ENCODE assay signal across 21 mouse cellular contexts in genomic region chr2:165981248-165981977, GRCm38 (mm10). TPM values are rescaled to one million over a fixed set of nuclear protein-coding genes. Genes with fewer than 3 reads are reported as not detected.
DNase-seq lines count a peak whose midpoint lies in the region; ATAC-seq and TF ChIP-seq lines count a peak whose summit lies in the region.
"Had no signal": no experiment of that assay in that cellular context is flagged by ENCODE, and none has a peak within 500 bp of the region (broad histone marks: within the 10 kb centered on the region; RNA-seq: fewer than 3 reads in every experiment).

No protein-coding gene starts in this region.

- no peak overlapping the region for H3K9ac ChIP-seq in kidney, embryonic 16.5 days (replicated peaks; ENCODE audit: low read length)
- H3K9ac ChIP-seq: embryonic facial prominence, embryonic 13.5 days; hindbrain, embryonic 15.5 days had no signal

- H3K4me3 ChIP-seq in heart, embryonic 10.5 days: no peak overlapping the region
- no peak overlapping the region for H3K4me3 ChIP-seq in kidney, embryonic 16.5 days (ENCODE audit: low read length)
- peak overlapping the region; percentile 58 for H3K4me3 ChIP-seq in E14TG2a.4 (replicated peaks; ENCODE audit: low read length)
- no peak overlapping the region for H3K4me3 ChIP-seq in brown adipose tissue, adult 24 weeks (ENCODE audit: insufficient read depth, low read depth, low read length)
- H3K4me3 ChIP-seq: embryonic facial prominence, embryonic 13.5 days; forebrain, embryonic 10.5 days; hindbrain, embryonic 15.5 days had no signal

- intact Hi-C loops in heart, postnatal 14 days (cut with DNase I): no loop called here

- H3K4me1 ChIP-seq in heart, embryonic 10.5 days: peaks cover 25% of the 10 kb centered on the region
- peaks cover 13% of the 10 kb centered on the region for H3K4me1 ChIP-seq in kidney, embryonic 16.5 days (ENCODE audit: insufficient read depth, low read length)
- H3K4me1 ChIP-seq in E14TG2a.4 (replicated peaks; ENCODE audit: low read depth, low read length): peaks cover 84% of the 10 kb centered on the region
- peaks cover 26% of the 10 kb centered on the region for H3K4me1 ChIP-seq in brown adipose tissue, adult 24 weeks (ENCODE audit: control insufficient read depth, insufficient read depth, insufficient read length, low read length)
- H3K4me1 ChIP-seq: embryonic facial prominence, embryonic 13.5 days; hindbrain, embryonic 15.5 days had no signal

- 51% methylated on average over 6 of the region's 6 CpGs for WGBS in heart, embryonic 10.5 days
- WGBS in kidney, embryonic 16.5 days: 48% methylated on average over 6 of the region's 6 CpGs

- H3K27me3 ChIP-seq in heart, embryonic 10.5 days (ENCODE audit: insufficient read depth, poor library complexity, severe bottlenecking): no peaks in the 10 kb centered on the region
- H3K27me3 ChIP-seq in kidney, embryonic 16.5 days (ENCODE audit: insufficient read depth, low read length): no peaks in the 10 kb centered on the region
- H3K27me3 ChIP-seq in E14TG2a.4 (ENCODE audit: insufficient read depth, low read length): no peaks in the 10 kb centered on the region
- H3K27me3 ChIP-seq: embryonic facial prominence, embryonic 13.5 days; hindbrain, embryonic 15.5 days had no signal

- no peak for ATAC-seq in kidney, embryonic 16.5 days (ENCODE audit: low FRiP score, low TSS enrichment)
- no peak for ATAC-seq in monocyte, adult 5-6 weeks (replicated peaks; ENCODE audit: insufficient number of reproducible peaks, low FRiP score, low TSS enrichment, poor library complexity, severe bottlenecking)

- no peak for TF ChIP-seq CTCF in E14TG2a.4 (conservative IDR thresholded peaks at IDR 0.05; ENCODE audit: low read length)

- peak overlapping the region; percentile 76 for H3K27ac ChIP-seq in heart, embryonic 10.5 days
- 0 out of 2 replicates have a peak overlapping the region, but pooled peaks have one; percentile 11 for H3K27ac ChIP-seq in kidney, embryonic 16.5 days (ENCODE audit: low read length)
- H3K27ac ChIP-seq in brown adipose tissue, adult 24 weeks (replicated peaks; ENCODE audit: low read depth, low read length): peak overlapping the region; percentile 98
- H3K27ac ChIP-seq: embryonic facial prominence, embryonic 13.5 days; forebrain, embryonic 10.5 days; hindbrain, embryonic 15.5 days had no signal

- H3K9me3 ChIP-seq in heart, embryonic 10.5 days: no peaks in the 10 kb centered on the region
- peaks cover 5% of the 10 kb centered on the region; the same call in 1 of the 2 replicates for H3K9me3 ChIP-seq in kidney, embryonic 16.5 days (ENCODE audit: low read length)
- no peaks in the 10 kb centered on the region for H3K9me3 ChIP-seq in E14TG2a.4 (ENCODE audit: low read length)
- H3K9me3 ChIP-seq: embryonic facial prominence, embryonic 13.5 days; forebrain, embryonic 10.5 days; hindbrain, embryonic 15.5 days had no signal

- no peak for DNase-seq in heart, embryonic 10.5 days (ENCODE audit: low spot score)
- no peak for DNase-seq in heart, postnatal 14 days
- no peak for DNase-seq in kidney, adult 8-10 months
- DNase-seq in embryo, embryonic 9.5 days (ENCODE audit: extremely low spot score): no peak
- DNase-seq: adrenal gland, postnatal 14 days; B cell, adult 2 months; cerebellum, adult 11 months; gastrocnemius, postnatal 36 days; kidney, postnatal 36 days; layer of hippocampus, postnatal 36 days; left cerebral cortex, postnatal 4 days; lung, adult 18-20 months; spleen, adult 18-20 months; thymus, postnatal 36 days had no signal

- H3K36me3 ChIP-seq in heart, embryonic 10.5 days: no peaks in the 10 kb centered on the region
- no peaks in the 10 kb centered on the region for H3K36me3 ChIP-seq in kidney, embryonic 16.5 days (ENCODE audit: insufficient read depth, low read length)
- H3K36me3 ChIP-seq in E14TG2a.4 (ENCODE audit: insufficient read depth, low read length): no peaks in the 10 kb centered on the region
- H3K36me3 ChIP-seq: embryonic facial prominence, embryonic 13.5 days; forebrain, embryonic 10.5 days; hindbrain, embryonic 15.5 days had no signal

- H3K4me2 ChIP-seq in kidney, embryonic 16.5 days (replicated peaks; ENCODE audit: low read depth, low read length): no peak overlapping the region
- H3K4me2 ChIP-seq: embryonic facial prominence, embryonic 13.5 days; hindbrain, embryonic 15.5 days had no signal

RNA-seq across cellular contexts. Expression of gene Ncoa3, which starts 11.0 kb away (rescaled TPM):
- polyA plus RNA-seq in heart, embryonic 10.5 days (2016; fragmentation: Nextera tagmentation; extraction: Ambion mirVana): 14.8 and 15.8 TPM in 2 replicates
- 10 to 100 TPM; 28.7 to 31.5 TPM for total RNA-seq in heart, postnatal 14 days (2021)
- polyA plus RNA-seq in kidney, embryonic 16.5 days (2015; fragmentation: Nextera tagmentation; extraction: Ambion mirVana): 19.1 and 22.8 TPM in 2 replicates
- polyA plus RNA-seq in brown adipose tissue, adult 24 weeks (2012; ENCODE audit: insufficient read depth, insufficient read length, missing spikeins): 7.8 and 10.1 TPM in 2 replicates
- total RNA-seq in monocyte, adult 5-6 weeks (2017): 73.0 to 105 TPM (median 76.8 TPM) in 3 replicates

Comparison
In these comparisons a context has a peak if more than half of its experiments do, and no peak if none do; other contexts are left out.
1. H3K27ac ChIP-seq: peak in every context shown above with its lines; median percentile 98 in brown adipose tissue, adult 24 weeks; 76 in heart, embryonic 10.5 days; 11 in kidney, embryonic 16.5 days.